Mouse (Mus musculus) embryonic facial prominence, embryonic 10.5 days (tissue): ENCODE measurements around the gene Tmem117. TPM values are rescaled to one million over a fixed set of nuclear protein-coding genes. Genes with fewer than 3 reads are reported as not detected.

Experiments used
- DNase-seq: peaks from one replicate; pipeline ENCODE4 v3.0.0-alpha.2; 2017; ENCODE audit warnings: low spot score
- H3K27ac ChIP-seq: fragments of 300-500 bp; sonication (generic); replicated peaks from 2 replicates; pipeline ENCODE4 v1.5.1; 2016; ENCODE audit warnings: mild to moderate bottlenecking
- H3K27me3 ChIP-seq: fragments of 300-500 bp; sonication (generic); replicated peaks from 2 replicates; pipeline ENCODE4 v1.6.1; 2016; ENCODE audit warnings: low read depth, mild to moderate bottlenecking; ENCODE audit not compliant: poor library complexity, severe bottlenecking
- H3K36me3 ChIP-seq: fragments of 300-500 bp; sonication (generic); replicated peaks from 2 replicates; pipeline ENCODE4 v1.6.1; 2016; ENCODE audit warnings: mild to moderate bottlenecking, moderate library complexity
- H3K4me1 ChIP-seq: fragments of 300-500 bp; sonication (generic); 2 replicates; pipeline ENCODE4 v1.6.1; 2016
- H3K4me3 ChIP-seq: fragments of 300-500 bp; sonication (generic); 2 replicates; pipeline ENCODE4 v1.5.1; 2016; ENCODE audit warnings: mild to moderate bottlenecking, moderate library complexity
- H3K9me3 ChIP-seq: fragments of 300-500 bp; sonication (generic); 2 replicates; pipeline ENCODE4 v1.6.1; 2016; ENCODE audit warnings: mild to moderate bottlenecking
- WGBS: fragments of 180-500 bp; shearing (Covaris S2); methylation state at CpG from one replicate; pipeline ENCODE4 v1.1.7; 2016; 5-methylcytosine and 5-hydroxymethylcytosine counted together
- polyA plus RNA-seq: library from polyadenylated mRNA; unstranded; fragments of >200 nt; fragmentation: Nextera tagmentation; extraction: Ambion mirVana; gene quantifications from 2 replicates; pipeline ENCODE4 v1.2.1, GENCODE M21; 2016

The Tmem117 gene
- polyA plus RNA-seq, 1 experiment from 2014 or later, result 0.77 TPM

GRCm38 (mm10) chr15:94868372-94868771 is 239.3 kb downstream of the Tmem117 start:
- Histone ChIP-seq H3K27me3 (no peaks in the 10 kb centered on the region), H3K4me1 (0 out of 2 replicates have a peak, but pooled peaks cover 4% of the 10 kb centered on the region), H3K27ac (no peak overlapping the region), H3K36me3 (no peaks in the 10 kb centered on the region), H3K9me3 (no peaks in the 10 kb centered on the region), H3K4me3 (no peak overlapping the region)
- WGBS, result 88% methylated on average over 5 of the region's 5 CpGs
- DNase-seq, result no peak

DNA sequence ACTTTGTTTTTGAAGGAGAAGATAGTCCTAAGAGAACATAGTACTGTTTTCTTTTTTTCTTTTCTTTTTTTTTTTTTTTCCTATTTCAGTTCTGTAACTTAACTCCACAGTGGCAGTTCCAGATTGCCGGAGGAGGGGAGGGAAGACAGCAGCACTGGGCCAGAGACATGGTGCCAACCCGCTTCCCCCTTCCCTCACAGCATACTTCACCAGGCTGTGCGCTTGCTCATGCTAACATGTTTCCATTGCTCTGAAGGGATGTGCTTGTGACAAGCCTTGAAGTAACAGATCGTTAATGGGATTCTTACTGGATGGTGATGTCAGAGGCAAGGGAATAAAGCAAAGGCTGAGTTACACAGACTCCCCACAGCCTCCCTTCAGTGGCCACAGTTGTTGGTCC is 256.0 kb downstream of the Tmem117 start:
- Histone ChIP-seq H3K27ac (no peak overlapping the region), H3K27me3 (no peaks in the 10 kb centered on the region), H3K4me3 (no peak overlapping the region), H3K9me3 (no peaks in the 10 kb centered on the region), H3K4me1 (no peaks in the 10 kb centered on the region), H3K36me3 (no peaks in the 10 kb centered on the region)
- DNase-seq, result no peak
- 77% methylated on average over 4 of the region's 4 CpGs for WGBS

DNA sequence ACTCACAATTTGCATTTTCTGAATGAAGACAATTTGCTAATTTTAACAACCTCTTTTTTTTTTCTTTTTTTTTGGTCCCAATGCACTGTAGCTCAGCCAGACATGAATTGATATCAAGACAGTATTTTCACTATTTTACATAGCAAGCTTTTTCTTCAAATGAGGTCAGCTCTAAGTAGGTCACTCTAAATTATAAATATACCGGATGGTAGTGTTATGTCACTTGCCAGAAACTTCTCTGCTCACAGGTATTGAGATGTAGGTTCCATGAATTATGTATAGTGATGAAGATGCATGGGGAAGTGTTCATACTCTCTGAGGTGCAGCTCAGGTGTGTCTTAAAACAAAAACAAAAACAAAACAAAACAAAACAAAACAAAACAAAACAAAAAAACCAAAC is 264.2 kb downstream of the Tmem117 start:
- no peak overlapping the region for H3K27ac ChIP-seq
- WGBS, result 87% methylated on average over 1 of the region's 1 CpGs
- H3K4me3 ChIP-seq, result no peak overlapping the region
- no peaks in the 10 kb centered on the region for H3K9me3 ChIP-seq
- H3K36me3 ChIP-seq, result no peaks in the 10 kb centered on the region
- DNase-seq, result no peak
- H3K27me3 ChIP-seq, result no peaks in the 10 kb centered on the region
- H3K4me1 ChIP-seq, result no peaks in the 10 kb centered on the region; the same call in 1 of the 2 replicates

DNA sequence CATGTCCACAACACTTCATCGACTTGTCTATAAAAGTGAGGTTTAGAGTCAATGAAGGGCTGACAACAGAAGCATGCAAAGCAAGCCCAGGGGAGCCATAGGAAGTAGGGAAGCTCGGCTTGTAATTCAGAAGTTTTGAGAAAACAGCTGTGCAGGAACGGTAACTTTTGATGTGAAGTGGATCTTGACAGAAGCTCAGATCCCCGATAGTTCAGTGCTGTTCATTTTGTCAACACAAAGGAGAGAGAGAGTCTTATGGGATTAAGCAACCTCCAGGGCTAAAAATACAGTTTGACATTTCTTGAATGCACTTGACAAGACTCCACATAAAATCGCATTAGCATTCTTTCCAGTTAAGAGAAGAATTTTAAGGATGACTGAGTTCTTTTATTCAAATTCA is 265.1 kb downstream of the Tmem117 start:
- 63% methylated on average over 5 of the region's 5 CpGs for WGBS
- no peak for DNase-seq
- H3K9me3 ChIP-seq, result no peaks in the 10 kb centered on the region
- H3K27ac ChIP-seq, result no peak overlapping the region
- H3K4me3 ChIP-seq, result no peak overlapping the region
- no peaks in the 10 kb centered on the region for H3K27me3 ChIP-seq
- H3K36me3 ChIP-seq, result no peaks in the 10 kb centered on the region
- H3K4me1 ChIP-seq, result no peaks in the 10 kb centered on the region; the same call in 1 of the 2 replicates

GRCm38 (mm10) chr15:94895681-94896080 is 266.6 kb downstream of the Tmem117 start:
- WGBS, result 91% methylated on average over 11 of the region's 11 CpGs
- H3K9me3 ChIP-seq, result no peaks in the 10 kb centered on the region
- DNase-seq, result no peak
- no peak overlapping the region for H3K4me3 ChIP-seq
- no peaks in the 10 kb centered on the region; the same call in 1 of the 2 replicates for H3K4me1 ChIP-seq
- H3K27ac ChIP-seq, result no peak overlapping the region
- no peaks in the 10 kb centered on the region for H3K27me3 ChIP-seq
- no peaks in the 10 kb centered on the region for H3K36me3 ChIP-seq

DNA sequence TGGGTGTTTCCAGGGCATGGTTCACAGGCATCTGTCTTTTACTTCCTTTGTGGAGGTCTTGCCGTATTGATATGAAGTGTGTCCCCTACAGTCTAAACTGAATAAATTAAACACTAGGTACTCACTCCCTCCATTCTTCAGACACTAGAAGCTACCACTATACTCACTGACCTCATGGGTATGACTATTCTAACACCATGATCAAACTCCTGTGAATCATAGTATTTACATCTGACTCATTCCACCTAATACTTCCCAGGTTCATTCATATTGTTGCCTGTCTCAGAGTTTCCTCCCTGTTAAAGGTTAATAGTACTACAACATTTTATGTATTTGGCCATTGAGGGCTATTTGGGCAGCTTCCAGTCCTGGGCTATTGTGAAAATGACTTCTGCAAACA is 274.2 kb downstream of the Tmem117 start:
- DNase-seq, result no peak
- Histone ChIP-seq H3K4me1 (no peaks in the 10 kb centered on the region), H3K4me3 (no peak overlapping the region), H3K27me3 (no peaks in the 10 kb centered on the region), H3K36me3 (no peaks in the 10 kb centered on the region), H3K27ac (no peak overlapping the region), H3K9me3 (no peaks in the 10 kb centered on the region)
- 96% methylated on average over 1 of the region's 1 CpGs for WGBS

GRCm38 (mm10) chr15:94904672-94905407 is 275.8 kb downstream of the Tmem117 start:
- Histone ChIP-seq H3K27ac (no peak overlapping the region), H3K4me1 (no peaks in the 10 kb centered on the region), H3K9me3 (no peaks in the 10 kb centered on the region), H3K4me3 (no peak overlapping the region), H3K27me3 (no peaks in the 10 kb centered on the region), H3K36me3 (no peaks in the 10 kb centered on the region)
- WGBS, result 80% methylated on average over 11 of the region's 11 CpGs
- no peak for DNase-seq

GRCm38 (mm10) chr15:94921672-94922071 is 292.6 kb downstream of the Tmem117 start:
- WGBS, result 49% methylated on average over 1 of the region's 1 CpGs
- no peak overlapping the region for H3K4me3 ChIP-seq

DNA sequence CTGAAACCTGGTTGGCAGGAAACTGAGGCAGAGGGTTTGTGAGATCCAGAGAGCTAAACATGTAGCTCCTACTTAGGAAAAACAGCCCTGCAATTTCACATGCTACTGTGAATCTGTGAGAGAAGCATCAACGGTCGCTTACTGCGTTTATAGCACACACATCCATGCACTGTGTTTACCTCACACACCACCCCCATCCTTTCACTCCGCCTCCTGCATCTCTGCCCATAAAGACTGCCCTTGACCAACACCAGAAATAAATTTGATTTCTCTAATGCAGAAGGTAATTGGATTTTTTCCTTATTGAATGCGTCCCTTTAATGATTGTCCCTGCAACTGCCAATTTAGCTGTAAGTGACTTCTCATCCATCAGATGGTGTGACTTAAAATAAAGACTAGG is 299.0 kb downstream of the Tmem117 start:
- Histone ChIP-seq H3K36me3 (no peaks in the 10 kb centered on the region), H3K4me1 (no peaks in the 10 kb centered on the region), H3K9me3 (no peaks in the 10 kb centered on the region), H3K4me3 (no peak overlapping the region), H3K27me3 (no peaks in the 10 kb centered on the region), H3K27ac (no peak overlapping the region)
- DNase-seq, result no peak
- WGBS, result 87% methylated on average over 5 of the region's 5 CpGs

More at GRCm38 (mm10) chr15:94921672-94922071, 292.6 kb downstream of the Tmem117 start:
- Histone ChIP-seq H3K36me3 (no peaks in the 10 kb centered on the region), H3K27me3 (no peaks in the 10 kb centered on the region), H3K4me1 (no peaks in the 10 kb centered on the region), H3K9me3 (no peaks in the 10 kb centered on the region), H3K27ac (no peak overlapping the region)
- DNase-seq, result no peak

- no peak for DNase-seq
- 68% methylated on average over 3 of the region's 3 CpGs for WGBS
- H3K36me3 ChIP-seq, result no peaks in the 10 kb centered on the region
These were observed 301.7 kb downstream of the Tmem117 start for GRCm38 (mm10) chr15:94930743-94931142.

DNA sequence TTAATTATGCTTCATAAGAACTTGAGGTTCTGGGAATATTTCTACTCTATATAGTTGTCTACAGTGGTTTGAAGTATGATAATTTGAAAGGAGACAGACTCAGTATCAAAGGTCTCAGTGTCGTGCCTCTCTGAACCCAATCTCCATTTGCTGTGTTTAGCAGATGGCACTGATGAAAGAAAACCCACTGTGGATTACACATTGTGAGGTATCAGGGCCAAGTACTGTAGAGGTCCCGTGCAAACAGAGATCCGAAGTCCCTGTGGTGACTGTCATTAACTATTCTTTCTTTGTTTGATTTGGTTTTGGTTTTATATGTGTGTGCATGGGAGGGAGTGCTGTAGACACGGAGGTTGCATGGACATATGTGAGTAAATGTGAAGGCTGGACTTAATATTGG is 304.0 kb downstream of the Tmem117 start:
- DNase-seq, result no peak
- 86% methylated on average over 4 of the region's 4 CpGs for WGBS
- Histone ChIP-seq H3K27ac (no peak overlapping the region), H3K36me3 (no peaks in the 10 kb centered on the region), H3K4me1 (no peaks in the 10 kb centered on the region), H3K9me3 (no peaks in the 10 kb centered on the region), H3K27me3 (no peaks in the 10 kb centered on the region), H3K4me3 (no peak overlapping the region)

More at GRCm38 (mm10) chr15:94930743-94931142, 301.7 kb downstream of the Tmem117 start:
- Histone ChIP-seq H3K9me3 (no peaks in the 10 kb centered on the region), H3K4me1 (no peaks in the 10 kb centered on the region), H3K27ac (no peak overlapping the region), H3K4me3 (no peak overlapping the region), H3K27me3 (no peaks in the 10 kb centered on the region)

GRCm38 (mm10) chr15:94933480-94933879 is 304.4 kb downstream of the Tmem117 start:
- no peaks in the 10 kb centered on the region for H3K9me3 ChIP-seq
- no peak overlapping the region for H3K27ac ChIP-seq
- no peaks in the 10 kb centered on the region for H3K36me3 ChIP-seq
- WGBS, result 74% methylated on average over 3 of the region's 3 CpGs
- DNase-seq, result no peak
- no peaks in the 10 kb centered on the region for H3K27me3 ChIP-seq
- H3K4me1 ChIP-seq, result no peaks in the 10 kb centered on the region
- H3K4me3 ChIP-seq, result no peak overlapping the region

- Histone ChIP-seq H3K27ac (no peak overlapping the region), H3K9me3 (no peaks in the 10 kb centered on the region), H3K4me1 (no peaks in the 10 kb centered on the region), H3K36me3 (no peaks in the 10 kb centered on the region), H3K27me3 (no peaks in the 10 kb centered on the region), H3K4me3 (no peak overlapping the region)
- 90% methylated on average over 3 of the region's 3 CpGs for WGBS
- no peak for DNase-seq
These were observed 312.9 kb downstream of the Tmem117 start for GRCm38 (mm10) chr15:94941954-94942353.
